Mouse (Mus musculus) intestine, embryonic 16.5 days (tissue): ENCODE measurements around the gene Dpep2nb. TPM values are rescaled to one million over a fixed set of nuclear protein-coding genes. Genes with fewer than 3 reads are reported as not detected.

Experiments
- ATAC-seq: fragments of 200-750 bp; cut with Nextera tagmentation; 2 replicates; pipeline ENCODE4 v1.8.0; 2017; ENCODE audit warnings: moderate TSS enrichment, moderate library complexity
- H3K27ac ChIP-seq: fragments of 300-500 bp; sonication (generic); 2 replicates; pipeline ENCODE4 v1.5.1; 2014; ENCODE audit warnings: mild to moderate bottlenecking, low read length
- H3K27me3 ChIP-seq: fragments of 300-500 bp; sonication (generic); replicated peaks from 2 replicates; pipeline ENCODE4 v1.6.1; 2014; ENCODE audit warnings: low read length, control low read depth, mixed read lengths; ENCODE audit not compliant: control insufficient read depth, insufficient read depth
- H3K36me3 ChIP-seq: fragments of 300-500 bp; sonication (generic); 2 replicates; pipeline ENCODE4 v1.6.1; 2014; ENCODE audit warnings: low read length, control low read depth; ENCODE audit not compliant: control insufficient read depth, insufficient read depth
- H3K4me1 ChIP-seq: fragments of 300-500 bp; sonication (generic); 2 replicates; pipeline ENCODE4 v1.6.1; 2014; ENCODE audit warnings: low read length, control low read depth, mixed read lengths; ENCODE audit not compliant: control insufficient read depth, insufficient read depth
- H3K4me2 ChIP-seq: fragments of 300-500 bp; sonication (generic); 2 replicates; pipeline ENCODE4 v1.6.1; 2014; ENCODE audit warnings: low read depth, low read length, control low read depth
- H3K4me3 ChIP-seq: fragments of 300-500 bp; sonication (generic); 2 replicates; pipeline ENCODE4 v1.5.1; 2014; ENCODE audit warnings: mild to moderate bottlenecking, low read length
- H3K9ac ChIP-seq: fragments of 300-500 bp; sonication (generic); 2 replicates; pipeline ENCODE4 v1.6.1; 2014; ENCODE audit warnings: low read depth, low read length
- H3K9me3 ChIP-seq: fragments of 300-500 bp; sonication (generic); 2 replicates; pipeline ENCODE4 v1.6.1; 2016; ENCODE audit warnings: low read length, control low read depth; ENCODE audit not compliant: control insufficient read depth
- WGBS: fragments of 180-500 bp; shearing (Covaris S2); extraction: QIAGEN DNeasy Blood & Tissue Kit; methylation state at CpG from one replicate; pipeline ENCODE4 v1.1.7; 2014; 5-methylcytosine and 5-hydroxymethylcytosine counted together
- polyA plus RNA-seq: library from polyadenylated mRNA; unstranded; fragments of >200 nt; fragmentation: Nextera tagmentation; extraction: Ambion mirVana; gene quantifications from 2 replicates; pipeline ENCODE4 v1.2.1, GENCODE M21; 2015

Dpep2nb gene
- polyA plus RNA-seq, 1 experiment from 2014 or later: 0.12 TPM

DNA sequence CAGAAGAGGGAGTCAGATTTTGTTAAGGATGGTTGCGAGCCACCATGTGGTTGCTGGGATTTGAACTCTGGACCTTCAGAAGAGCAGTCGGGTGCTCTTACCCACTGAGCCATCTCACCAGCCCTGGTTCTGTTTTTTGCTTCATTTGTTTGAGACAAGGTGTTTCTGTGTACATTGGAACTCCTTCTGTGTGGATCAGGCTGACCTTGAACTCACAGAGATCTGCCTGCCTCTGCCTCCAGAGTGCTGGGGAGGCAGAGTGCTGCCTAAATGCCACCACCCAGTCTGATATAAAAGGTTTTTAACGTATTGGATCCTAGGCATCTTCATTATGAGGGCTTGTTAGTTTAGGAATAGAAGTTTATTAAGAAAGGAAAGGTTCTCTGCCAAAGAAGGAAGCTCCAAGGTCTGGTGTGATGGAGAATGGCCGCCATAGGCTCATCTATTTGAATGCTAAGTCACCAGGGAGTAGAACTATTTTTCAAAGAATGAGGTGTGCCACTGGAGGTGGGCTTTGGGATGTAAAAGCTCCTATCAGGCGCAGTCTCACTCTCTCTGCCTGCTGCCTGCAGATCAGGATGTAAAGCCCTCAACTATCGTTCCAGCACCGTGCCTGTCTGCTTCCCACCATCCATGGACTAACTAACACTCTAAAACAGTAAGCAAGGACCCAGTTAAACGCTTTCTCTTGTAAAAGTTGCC is 34.6 kb downstream of the Dpep2nb start:
- WGBS: 76% methylated on average over 8 of the region's 8 CpGs
- Histone ChIP-seq H3K36me3 (no peaks in the 10 kb centered on the region), H3K27me3 (no peaks in the 10 kb centered on the region), H3K4me3 (no peak overlapping the region), H3K4me2 (no peak overlapping the region), H3K4me1 (peaks cover 7% of the 10 kb centered on the region; the same call in 1 of the 2 replicates), H3K9me3 (no peaks in the 10 kb centered on the region), H3K27ac (no peak overlapping the region), H3K9ac (no peak overlapping the region)
- ATAC-seq: no peak

DNA sequence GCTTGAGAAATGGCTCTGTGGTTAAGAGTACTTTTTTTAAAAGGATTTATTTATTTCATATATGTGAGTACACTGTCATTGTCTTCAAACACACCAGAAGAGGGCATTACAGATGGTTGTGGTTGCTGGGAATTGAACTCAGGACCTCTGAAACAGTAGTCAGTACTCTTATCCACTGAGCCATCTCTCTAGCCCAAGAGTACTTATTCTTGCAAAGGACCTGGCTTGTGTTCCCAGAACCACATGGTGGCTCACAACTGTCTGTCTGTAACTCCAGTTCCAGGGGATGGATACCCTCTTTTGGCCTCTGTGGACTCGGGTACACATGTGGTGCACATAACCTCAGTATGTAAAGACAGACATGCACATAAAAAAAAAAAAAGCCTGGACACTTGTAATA is 36.4 kb downstream of the Dpep2nb start:
- 68% methylated on average over 1 of the region's 1 CpGs for WGBS
- peaks cover 13% of the 10 kb centered on the region; the same call in 1 of the 2 replicates for H3K4me1 ChIP-seq
- no peaks in the 10 kb centered on the region for H3K9me3 ChIP-seq
- no peak for ATAC-seq
- no peaks in the 10 kb centered on the region for H3K36me3 ChIP-seq
- H3K9ac ChIP-seq: no peak overlapping the region
- no peak overlapping the region for H3K4me3 ChIP-seq
- H3K4me2 ChIP-seq: no peak overlapping the region
- H3K27ac ChIP-seq: no peak overlapping the region
- H3K27me3 ChIP-seq: no peaks in the 10 kb centered on the region

DNA sequence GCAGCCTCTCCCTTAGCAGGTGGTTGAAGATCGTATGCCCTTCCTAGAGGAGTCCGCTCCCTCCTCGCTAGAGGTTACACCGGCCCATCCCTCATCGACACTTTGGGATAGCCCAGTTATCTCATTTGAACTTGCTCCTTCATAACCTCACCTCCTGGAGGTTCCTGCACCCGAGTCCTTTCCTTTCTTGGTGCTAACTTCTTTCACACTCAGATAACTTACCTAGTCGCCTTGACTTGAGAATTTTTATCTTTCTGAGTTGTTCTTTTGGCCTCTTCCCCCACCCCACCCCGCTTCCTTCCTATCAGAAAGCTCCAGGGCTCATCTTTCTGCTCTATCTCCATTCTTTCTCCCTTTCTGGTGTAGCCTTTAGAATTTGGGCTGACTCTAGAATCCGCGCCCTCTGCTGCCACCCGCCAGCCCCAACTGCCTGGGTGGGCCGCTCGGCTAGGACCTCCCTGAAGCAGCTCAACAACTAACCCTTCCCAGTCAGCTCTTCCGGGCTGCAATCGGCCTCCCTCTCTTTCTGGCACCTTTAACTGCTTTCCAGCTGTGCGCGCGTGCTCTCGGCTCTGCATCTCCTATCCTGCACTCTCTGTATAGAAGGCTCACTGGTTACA is 39.0 kb downstream of the Dpep2nb start:
- Histone ChIP-seq H3K4me1 (peaks cover 13% of the 10 kb centered on the region; the same call in 1 of the 2 replicates), H3K9me3 (no peaks in the 10 kb centered on the region)
- peak; percentile 50 for ATAC-seq

DNA sequence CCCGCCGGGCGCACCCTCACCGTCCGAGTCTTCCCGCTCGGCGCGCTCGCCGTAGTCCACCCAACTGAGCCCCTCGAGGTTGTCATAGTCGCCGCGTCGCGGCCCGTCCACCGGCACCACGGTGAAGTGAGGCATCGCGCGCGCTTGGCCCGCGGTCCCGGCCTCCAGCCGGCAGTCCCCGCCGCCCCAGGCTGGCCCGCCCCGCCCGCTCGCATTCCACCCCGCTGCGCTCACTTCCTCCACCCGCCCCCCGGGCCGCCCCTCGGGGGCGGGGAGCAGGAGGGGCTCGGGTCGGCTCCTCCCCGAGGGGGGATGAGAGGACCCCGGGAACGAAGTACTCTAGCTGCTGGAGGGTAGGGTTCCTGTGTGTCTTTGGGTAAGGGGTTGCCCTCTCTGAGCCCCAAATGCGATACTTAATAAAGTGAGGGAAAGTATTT is 39.9 kb downstream of the Dpep2nb start, which contains the start of gene Slc12a4:
Gene Slc12a4, minus strand, starts transcription at position 193 of the 437 bp plus-strand sequence.
- Histone ChIP-seq H3K27me3 (no peaks in the 10 kb centered on the region), H3K4me1 (peaks cover 13% of the 10 kb centered on the region; the same call in 1 of the 2 replicates), H3K9me3 (no peaks in the 10 kb centered on the region), H3K27ac (peak within 1 kb of the TSS; percentile 81), H3K4me2 (peak within 1 kb of the TSS; percentile 83), H3K9ac (peak within 1 kb of the TSS; percentile 84), H3K4me3 (peak within 1 kb of the TSS; percentile 79), H3K36me3 (no peaks in the 10 kb centered on the region)
- ATAC-seq: peak; percentile 92
- 1% methylated on average over 45 of the region's 47 CpGs for WGBS

More for the DNA sequence above, 39.0 kb downstream of the Dpep2nb start:
- no peaks in the 10 kb centered on the region for H3K27me3 ChIP-seq
- WGBS: 9% methylated on average over 19 of the region's 19 CpGs
- H3K27ac ChIP-seq: peak overlapping the region; percentile 77
- H3K4me2 ChIP-seq: peak overlapping the region; percentile 83
- H3K36me3 ChIP-seq: no peaks in the 10 kb centered on the region
- H3K4me3 ChIP-seq: peak overlapping the region; percentile 79
- H3K9ac ChIP-seq: peak overlapping the region; percentile 21; the same call in 1 of the 2 replicates

DNA sequence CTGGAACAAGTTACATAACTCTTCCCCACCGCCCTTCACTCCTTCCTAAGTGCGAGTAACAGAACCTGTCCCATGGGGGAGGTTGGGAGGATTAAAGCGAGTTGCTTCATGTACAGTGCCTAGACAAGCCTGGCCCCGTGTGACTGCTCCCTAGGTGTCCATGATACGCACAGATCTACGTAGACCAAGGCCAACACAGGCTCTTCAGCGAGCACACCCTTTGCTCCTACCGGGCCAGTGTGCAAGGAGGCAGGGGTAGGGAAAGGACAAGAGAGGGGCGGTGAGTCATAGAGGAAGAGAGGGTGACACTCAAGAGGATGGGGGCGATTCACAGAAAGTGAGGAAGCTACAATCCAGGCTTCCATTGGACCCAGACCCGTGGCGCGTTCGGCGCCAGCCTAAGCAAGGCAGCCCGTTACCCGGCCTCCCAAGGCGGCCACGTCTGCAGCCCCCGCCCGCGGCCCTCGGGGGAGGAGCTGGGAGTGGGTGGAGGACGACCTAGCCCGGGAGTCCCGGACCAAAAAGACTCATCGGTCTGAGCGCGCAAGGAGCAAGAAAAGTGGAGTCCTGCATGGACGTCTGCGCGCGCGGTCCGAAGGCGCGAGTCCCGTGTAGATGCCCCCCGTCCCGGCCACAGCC is 40.4 kb downstream of the Dpep2nb start:
- Histone ChIP-seq H3K9ac (peak overlapping the region; percentile 84), H3K36me3 (no peaks in the 10 kb centered on the region), H3K27me3 (no peaks in the 10 kb centered on the region), H3K9me3 (no peaks in the 10 kb centered on the region), H3K27ac (peak overlapping the region; percentile 81), H3K4me3 (peak overlapping the region; percentile 79), H3K4me1 (peaks cover 13% of the 10 kb centered on the region; the same call in 1 of the 2 replicates), H3K4me2 (peak overlapping the region; percentile 83)
- WGBS: 4% methylated on average over 40 of the region's 40 CpGs
- peak; percentile 71 for ATAC-seq

DNA sequence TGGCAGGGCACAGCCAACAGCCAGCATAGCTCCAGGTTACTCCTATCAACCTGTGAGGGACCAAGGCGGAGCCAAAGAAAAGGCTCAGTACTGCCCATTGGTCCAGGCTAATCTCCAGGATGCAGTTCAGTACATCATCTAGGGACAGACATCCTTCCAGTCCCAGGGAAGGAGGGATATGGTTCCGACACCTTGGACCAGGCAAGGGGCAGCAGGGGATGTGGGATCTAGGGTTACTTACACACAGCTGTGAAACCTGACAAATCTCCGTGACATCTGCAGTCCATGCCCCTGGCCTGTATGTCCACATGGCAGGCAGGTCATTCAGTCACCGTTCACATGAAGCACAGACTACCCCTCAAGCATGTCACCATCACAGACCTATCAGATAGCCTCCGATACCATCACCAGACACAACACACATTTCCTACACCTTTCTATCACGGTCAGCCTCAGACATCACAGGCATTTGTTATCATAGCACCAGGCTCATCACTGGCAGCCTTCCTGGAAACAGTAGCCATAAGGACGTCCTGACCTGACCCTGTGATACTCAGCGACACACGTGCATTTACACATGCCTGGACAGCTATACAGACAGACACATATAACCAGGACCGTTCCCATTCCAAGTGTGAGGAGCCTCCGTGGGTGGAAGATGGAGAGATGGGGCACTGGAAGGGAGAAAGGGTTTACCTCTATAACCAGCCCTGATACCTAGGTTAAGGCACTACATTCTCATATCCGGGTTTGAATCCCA is 41.1 kb downstream of the Dpep2nb start:
- Histone ChIP-seq H3K36me3 (no peaks in the 10 kb centered on the region), H3K27ac (no peak overlapping the region), H3K9ac (peak overlapping the region; percentile 84), H3K4me2 (peak overlapping the region; percentile 83), H3K4me1 (peaks cover 13% of the 10 kb centered on the region; the same call in 1 of the 2 replicates), H3K4me3 (peak overlapping the region; percentile 79), H3K27me3 (no peaks in the 10 kb centered on the region), H3K9me3 (no peaks in the 10 kb centered on the region)
- no peak for ATAC-seq
- 58% methylated on average over 12 of the region's 12 CpGs for WGBS

DNA sequence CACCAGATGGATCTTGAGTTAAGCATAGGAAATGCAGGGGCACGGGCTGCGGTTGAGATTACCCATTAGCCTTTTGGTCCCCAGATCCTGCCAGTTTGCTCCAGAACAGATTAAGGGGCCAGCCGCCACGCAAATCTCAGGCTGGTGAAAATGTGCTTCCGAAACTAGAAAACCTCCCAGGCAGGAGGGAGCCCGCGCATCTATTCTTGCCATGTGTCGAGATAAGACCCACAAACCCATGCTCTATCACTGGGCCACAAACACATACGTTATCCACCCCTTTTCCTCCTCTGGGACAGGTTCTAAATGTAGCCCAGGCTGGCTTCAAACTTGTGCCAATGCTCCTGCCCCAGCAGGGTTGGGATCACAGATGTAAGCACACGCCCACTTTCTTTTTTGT is 44.2 kb downstream of the Dpep2nb start:
- Histone ChIP-seq H3K4me3 (no peak overlapping the region), H3K36me3 (no peaks in the 10 kb centered on the region), H3K4me1 (peaks cover 7% of the 10 kb centered on the region; the same call in 1 of the 2 replicates), H3K9me3 (no peaks in the 10 kb centered on the region), H3K4me2 (no peak overlapping the region), H3K27ac (no peak overlapping the region), H3K9ac (no peak overlapping the region), H3K27me3 (no peaks in the 10 kb centered on the region)
- ATAC-seq: no peak
- WGBS: 88% methylated on average over 10 of the region's 10 CpGs

DNA sequence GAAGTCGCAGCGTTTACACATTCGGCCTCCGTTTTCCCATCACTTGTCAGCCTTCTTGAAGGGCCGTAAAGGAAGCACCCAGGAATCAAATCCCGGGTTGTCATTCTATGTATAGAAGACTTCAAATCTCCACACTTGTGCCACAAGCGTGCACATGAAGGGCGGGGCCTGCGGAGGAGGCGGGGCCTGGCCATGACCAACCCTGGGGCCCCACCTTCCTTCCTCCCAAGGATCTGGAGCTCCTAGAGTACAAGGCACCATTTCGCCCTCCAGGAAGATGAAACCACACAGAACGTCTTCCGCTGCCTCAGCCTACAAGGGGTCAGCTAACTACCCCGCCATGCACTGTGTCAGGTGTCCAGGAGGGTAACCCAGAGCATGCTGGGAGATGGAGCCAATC is 44.7 kb downstream of the Dpep2nb start:
- H3K27ac ChIP-seq: no peak overlapping the region
- no peak overlapping the region for H3K9ac ChIP-seq
- no peaks in the 10 kb centered on the region for H3K27me3 ChIP-seq
- no peak overlapping the region for H3K4me3 ChIP-seq
- no peak for ATAC-seq
- H3K4me1 ChIP-seq: peaks cover 7% of the 10 kb centered on the region; the same call in 1 of the 2 replicates
- H3K4me2 ChIP-seq: no peak overlapping the region
- 76% methylated on average over 14 of the region's 14 CpGs for WGBS
- H3K36me3 ChIP-seq: no peaks in the 10 kb centered on the region
- no peaks in the 10 kb centered on the region for H3K9me3 ChIP-seq
